Mouse (Mus musculus) brain, embryonic 14.5 days (tissue): ENCODE data around the gene A130010J15Rik. TPM values are rescaled to one million over a fixed set of nuclear protein-coding genes. Genes with fewer than 3 reads are reported as not detected.
A peak's percentile ranks its signal among the peaks of the same experiment; 100 is the strongest.

ENCODE experiments used
- DNase-seq: peaks from one replicate; pipeline ENCODE4 v3.0.0-alpha.2; 2011; ENCODE audit warnings: low read depth
- CTCF ChIP-seq: fragments of 200-500 bp; IDR thresholded peaks from 2 replicates; pipeline ENCODE4 v1.5.1; 2012; ENCODE audit warnings: inconsistent platforms, mild to moderate bottlenecking, moderate library complexity, borderline replicate concordance; ENCODE audit not compliant: insufficient read depth, insufficient read length; ENCODE audit errors: extremely low read depth
- POLR2A ChIP-seq: fragments of 200-500 bp; IDR thresholded peaks from 2 replicates; pipeline ENCODE4 v1.6.1; 2012; ENCODE audit warnings: mild to moderate bottlenecking, inconsistent platforms, borderline replicate concordance; ENCODE audit not compliant: poor library complexity, insufficient read depth, insufficient read length, severe bottlenecking; ENCODE audit errors: extremely low read depth
- polyA plus RNA-seq: library from polyadenylated mRNA; depleted of rRNA; stranded (reverse); fragments of >200 nt; gene quantifications from 2 replicates; pipeline ENCODE4 v1.2.3, GENCODE M21; 2012

A130010J15Rik gene
- polyA plus RNA-seq, 1 experiment, result 7.6 TPM

- no peak for TF ChIP-seq POLR2A
- no peak for TF ChIP-seq CTCF
These were observed 21.9 kb downstream of the A130010J15Rik start for GRCm38 (mm10) chr1:193189771-193190170.

DNA sequence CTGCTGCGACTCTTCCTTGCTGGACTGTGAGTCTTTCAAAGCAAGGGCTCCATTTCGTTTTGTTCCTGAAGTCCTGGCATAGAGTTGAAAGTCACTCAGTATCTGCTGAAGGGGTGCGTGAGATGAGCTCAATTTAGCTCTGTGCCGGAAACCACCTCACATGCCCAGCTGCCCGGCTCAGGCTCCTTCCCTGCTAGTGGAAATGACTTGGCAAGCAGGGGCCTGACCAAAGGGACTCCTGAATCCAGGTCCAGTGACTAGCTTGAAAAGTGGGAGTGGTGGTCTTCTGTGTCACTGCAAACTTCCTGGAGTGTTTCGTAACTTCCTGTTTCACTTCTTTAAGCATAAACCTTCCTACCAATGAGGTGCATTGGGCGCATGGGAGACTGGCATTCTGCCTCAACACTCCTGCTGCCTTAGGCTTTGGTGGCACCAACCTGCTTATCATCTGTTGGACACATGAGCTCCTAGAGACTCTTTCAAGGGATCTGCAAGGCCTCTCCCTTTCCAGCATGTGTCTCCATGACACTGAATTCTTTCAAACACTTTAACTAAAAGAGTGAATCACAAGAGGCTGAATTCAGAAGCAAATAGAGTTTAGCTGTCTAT is 23.9 kb downstream of the A130010J15Rik start:
- no peak for DNase-seq
- TF ChIP-seq POLR2A (no peak), CTCF (no peak)

More at GRCm38 (mm10) chr1:193189771-193190170, 21.9 kb downstream of the A130010J15Rik start:
- DNase-seq, result peak; percentile 18

DNA sequence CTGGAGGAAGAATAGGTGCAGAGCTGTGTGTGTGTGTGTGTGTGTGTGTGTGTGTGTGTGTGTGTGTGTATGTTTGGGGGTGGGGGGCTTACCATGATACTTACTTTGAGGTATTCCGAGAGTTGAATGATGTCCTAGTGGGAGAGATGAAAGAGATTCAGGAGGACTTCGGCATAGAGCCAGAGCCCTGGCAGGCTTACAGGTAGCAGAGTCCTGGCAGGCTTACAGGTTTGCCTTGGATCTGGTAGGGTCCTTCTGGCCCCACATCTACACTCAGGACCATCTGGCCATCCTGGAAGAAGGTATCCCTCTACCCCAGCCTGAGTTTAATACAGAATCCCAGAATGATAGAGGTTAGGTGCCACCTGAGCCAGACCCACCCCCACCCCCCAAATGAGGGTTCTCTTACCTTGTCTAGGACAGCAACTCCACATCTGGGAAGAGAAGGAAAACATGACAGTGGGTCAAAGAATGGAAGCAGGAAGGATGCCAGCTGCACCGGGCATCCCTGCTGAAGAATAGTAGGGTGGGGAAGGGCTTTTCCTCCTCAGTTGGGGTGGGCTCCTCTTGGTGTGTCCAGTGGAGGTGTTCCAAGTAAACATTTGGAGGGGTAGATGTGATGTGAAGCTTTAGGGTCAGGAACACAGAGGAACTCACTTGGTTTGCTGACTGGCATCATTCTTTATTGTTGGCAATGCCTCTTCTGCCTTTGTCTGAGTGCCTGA is 26.7 kb downstream of the A130010J15Rik start:
- TF ChIP-seq POLR2A, result no peak
- DNase-seq, result no peak

- TF ChIP-seq POLR2A (no peak), CTCF (no peak)
- no peak for DNase-seq
These were observed 27.4 kb downstream of the A130010J15Rik start for GRCm38 (mm10) chr1:193195169-193195810.

DNA sequence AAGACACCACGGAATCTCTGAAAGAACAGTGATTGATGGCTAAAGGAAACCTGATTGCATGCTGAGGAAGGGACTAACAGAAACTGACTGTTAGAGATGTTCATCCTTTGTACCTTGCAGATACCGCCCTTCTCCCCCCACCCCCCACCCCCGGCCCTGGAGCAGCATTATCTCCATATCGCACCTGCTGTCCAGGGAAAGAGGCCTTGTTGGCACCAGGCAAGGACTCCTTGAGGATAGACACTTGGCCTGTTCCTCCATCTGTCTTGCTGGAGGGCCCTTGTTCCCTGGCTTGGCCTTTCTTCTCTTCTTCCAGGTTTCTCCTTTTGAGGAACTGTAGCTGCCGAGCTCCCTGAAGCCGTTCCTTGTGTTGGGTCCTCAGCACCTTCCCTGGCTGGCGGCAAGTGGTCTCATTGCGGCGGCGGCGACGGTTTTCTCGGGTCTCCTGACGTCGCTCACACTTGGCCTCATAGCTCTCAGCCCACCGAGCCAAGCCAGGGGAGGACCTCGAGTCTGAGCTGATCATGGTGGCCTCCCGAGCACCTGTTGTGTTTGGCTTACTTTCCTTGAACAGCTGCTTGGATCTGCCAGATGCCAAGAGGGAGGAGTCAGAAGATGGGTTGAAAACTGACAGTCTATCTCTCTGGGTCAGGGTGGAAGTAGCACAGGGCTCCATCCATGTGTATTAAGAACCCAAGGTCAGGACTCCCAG is 29.8 kb downstream of the A130010J15Rik start:
- no peak for DNase-seq
- TF ChIP-seq POLR2A (no peak), CTCF (no peak)

DNA sequence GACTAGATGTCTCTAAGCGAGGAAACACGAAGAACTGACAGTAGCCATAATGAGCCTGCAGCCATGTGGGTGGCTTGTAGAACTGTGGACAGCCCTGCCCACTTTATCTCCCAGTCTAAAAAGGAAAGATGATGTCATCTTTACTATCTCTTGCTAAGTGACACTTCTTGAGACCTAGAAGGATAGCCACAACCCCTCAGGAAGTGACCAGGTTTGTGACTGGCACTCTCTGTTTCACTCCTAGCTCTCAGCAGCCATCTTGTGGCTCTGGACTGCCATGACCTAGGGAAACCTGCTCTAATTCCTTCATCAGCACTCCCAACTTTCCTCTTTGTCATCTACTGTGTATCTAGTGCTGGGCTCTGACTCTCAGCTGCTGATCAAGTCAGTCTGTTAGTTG is 30.5 kb downstream of the A130010J15Rik start:
- no peak for DNase-seq
- TF ChIP-seq POLR2A, result no peak
- no peak for TF ChIP-seq CTCF

DNA sequence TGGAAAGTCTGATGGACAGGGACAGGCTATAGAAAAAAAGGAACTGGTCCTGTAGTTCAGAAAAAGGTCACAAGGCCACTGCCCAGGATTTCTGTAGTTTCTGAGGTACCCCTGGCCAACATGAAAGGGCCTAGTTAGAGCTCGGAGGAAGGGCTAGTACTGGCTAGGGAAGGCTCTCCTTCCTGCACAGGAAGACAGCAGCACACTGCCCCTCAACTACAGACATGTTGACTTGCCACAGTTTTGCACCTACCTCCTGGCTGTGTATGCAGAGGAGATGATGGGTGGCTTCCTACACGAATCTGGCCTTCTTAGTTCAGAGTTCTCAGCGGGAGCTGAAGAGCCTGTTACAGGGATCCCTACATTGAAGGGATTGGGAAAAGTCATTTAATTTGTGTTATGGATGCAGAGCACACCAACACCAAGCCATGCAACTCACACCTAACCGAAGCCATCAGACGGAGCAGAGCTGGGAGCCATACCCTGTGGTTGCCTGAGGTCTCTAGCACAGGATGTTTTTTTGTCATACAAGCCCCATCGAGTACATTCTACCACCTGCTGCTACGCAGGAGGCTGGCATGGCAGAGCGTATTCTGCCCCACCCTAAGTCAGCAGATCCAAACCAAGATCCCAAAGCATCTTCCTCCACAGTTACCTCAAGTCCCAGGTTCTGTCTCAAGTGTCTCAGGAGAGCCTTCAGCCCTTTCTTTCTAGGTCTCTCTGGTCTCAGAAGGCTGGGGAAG is 33.0 kb downstream of the A130010J15Rik start:
- TF ChIP-seq POLR2A, result no peak
- TF ChIP-seq CTCF, result no peak

DNA sequence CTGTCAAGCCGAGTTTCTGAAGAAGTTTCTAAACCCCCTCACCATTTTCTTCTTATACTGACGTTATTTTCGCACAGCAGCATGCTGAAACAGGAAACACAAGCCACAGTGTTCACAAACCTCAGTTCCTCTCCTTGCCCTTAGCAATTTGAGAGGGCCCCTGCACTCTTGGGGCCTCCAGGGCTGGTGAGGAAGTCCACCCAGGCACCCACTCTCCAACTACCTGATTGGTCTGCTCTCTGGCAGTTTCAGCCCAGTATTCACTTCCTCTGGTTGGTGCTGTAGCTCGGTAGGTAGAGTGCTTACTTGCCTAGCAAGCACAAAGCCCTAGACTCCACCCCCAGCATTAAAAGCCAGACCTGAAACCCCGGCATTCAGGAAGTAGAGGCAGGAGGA is 33.5 kb downstream of the A130010J15Rik start, which contains the start of gene Traf3ip3:
Gene Traf3ip3 (minus strand): TSS at position 321 of the 396 bp plus-strand sequence.
- TF ChIP-seq POLR2A (no peak), CTCF (no peak)
- no peak for DNase-seq

More for the DNA sequence above, 33.0 kb downstream of the A130010J15Rik start:
- DNase-seq, result no peak

DNA sequence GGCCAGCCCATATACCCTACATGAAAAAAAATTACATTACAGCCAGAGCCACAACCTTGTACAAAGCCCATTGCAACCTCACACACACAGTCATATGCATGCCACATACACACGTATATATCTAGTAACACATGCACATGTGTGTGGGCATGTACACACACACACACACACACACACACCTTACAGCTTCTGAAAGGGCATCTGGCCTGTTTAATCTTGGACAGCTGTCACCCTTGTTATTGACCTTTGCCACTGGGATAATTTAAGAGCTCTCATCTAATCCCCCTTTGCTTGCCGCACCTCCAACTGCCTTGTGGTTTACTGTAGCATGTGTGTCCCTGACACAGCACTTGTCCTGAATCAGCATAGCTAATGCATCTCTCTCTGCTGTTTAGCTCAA is 36.0 kb downstream of the A130010J15Rik start:
- no peak for TF ChIP-seq POLR2A
- no peak for TF ChIP-seq CTCF
- no peak for DNase-seq

DNA sequence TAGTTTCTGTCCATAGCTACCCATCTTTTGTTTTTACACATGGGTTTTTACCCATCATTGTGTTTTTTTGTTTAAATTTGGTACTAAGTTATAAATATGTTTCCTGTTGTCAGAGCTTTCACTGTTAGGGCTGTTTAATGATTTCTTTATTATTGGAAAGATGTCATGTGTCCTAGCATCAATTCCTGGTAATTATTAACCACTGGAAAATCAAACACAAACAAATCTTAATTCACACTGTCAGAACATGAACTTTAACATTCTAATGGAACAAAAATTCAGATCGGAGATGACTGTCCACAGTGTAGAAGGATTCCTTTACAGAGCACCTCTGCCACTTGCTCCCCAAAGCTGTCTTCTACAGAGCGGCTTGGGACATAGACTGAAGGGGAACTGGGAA is 37.6 kb downstream of the A130010J15Rik start:
- TF ChIP-seq POLR2A (no peak), CTCF (no peak)
- DNase-seq, result no peak

- TF ChIP-seq POLR2A, result no peak
- TF ChIP-seq CTCF, result no peak
- no peak for DNase-seq
These were observed 39.7 kb downstream of the A130010J15Rik start, which contains the start of gene Lamb3 for GRCm38 (mm10) chr1:193207503-193207902. TSS of gene Lamb3 (plus strand) at chr1:193207699.

DNA sequence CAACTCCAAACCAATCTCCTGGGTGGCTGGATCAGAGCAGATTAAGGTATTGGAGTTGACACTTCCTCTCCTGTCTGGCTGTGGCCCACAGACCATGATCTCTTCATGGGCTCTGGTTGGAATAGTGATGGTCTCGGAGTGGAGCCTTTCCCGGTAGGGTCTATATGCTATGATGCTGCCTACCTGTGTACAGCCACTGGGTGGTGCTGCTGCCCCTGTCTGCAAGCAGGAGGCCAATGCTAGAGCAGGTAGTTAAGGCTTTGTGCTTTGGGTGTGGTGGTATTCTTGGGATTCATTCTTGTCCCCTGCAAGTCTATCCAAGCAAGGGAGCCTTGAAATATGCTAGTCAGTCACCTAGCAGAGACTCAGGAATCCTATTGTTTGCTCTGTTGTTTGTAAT is 40.3 kb downstream of the A130010J15Rik start:
- peak; percentile 27 for DNase-seq
- TF ChIP-seq CTCF (peak; percentile 65; the same call in 1 of the 2 replicates), POLR2A (no peak)
